Mouse (Mus musculus) spleen, adult 2 months (tissue): ENCODE measurements around the gene Rps2.
"Not testable (repeated sequence)": the region's sequence is repeated elsewhere in the genome, so short reads cannot be mapped to it uniquely, and the experiment has no call there.

ENCODE experiments used
- CTCF ChIP-seq: fragments of 200-500 bp; IDR thresholded peaks from 2 replicates; pipeline ENCODE4 v1.5.1; 2011; ENCODE audit warnings: mild to moderate bottlenecking, inconsistent platforms; ENCODE audit not compliant: insufficient read depth, insufficient read length, insufficient replicate concordance; ENCODE audit errors: extremely low read depth
- POLR2A ChIP-seq: fragments of 200-500 bp; IDR thresholded peaks from 2 replicates; pipeline ENCODE4 v1.6.1; 2011; ENCODE audit warnings: low read depth, low read length, inconsistent platforms

- not testable (repeated sequence) for TF ChIP-seq POLR2A, CTCF
Measured at GRCm38 (mm10) chr17:24720616-24721015, 2.7 kb downstream of the Rps2 start.
